Mouse (Mus musculus) liver, embryonic 14.5 days (tissue): ENCODE measurements around the gene Tmem212. TPM values are rescaled to one million over a fixed set of nuclear protein-coding genes. Genes with fewer than 3 reads are reported as not detected.

Source experiments
- ATAC-seq: fragments of 200-750 bp; cut with Nextera tagmentation; 2 replicates; pipeline ENCODE4 v1.8.0; 2017; ENCODE audit warnings: moderate number of reproducible peaks, mild to moderate bottlenecking, moderate library complexity; ENCODE audit not compliant: insufficient read depth
- DNase-seq, 3 experiments: peaks; one replicate each; pipeline ENCODE4 v3.0.0-alpha.2; 2012 to 2013; ENCODE audit warnings: low read depth in 3 of 3, low spot score in 3 of 3
- H3K27ac ChIP-seq: fragments of 300-500 bp; sonication (generic); 2 replicates; pipeline ENCODE4 v1.5.1; 2014; ENCODE audit warnings: moderate library complexity, mild to moderate bottlenecking, control low read depth, inconsistent platforms
- H3K27me3 ChIP-seq: fragments of 300-500 bp; sonication (generic); 2 replicates; pipeline ENCODE4 v1.6.1; 2014; ENCODE audit warnings: mild to moderate bottlenecking, low read length, moderate library complexity; ENCODE audit not compliant: control insufficient read depth, insufficient read depth
- H3K36me3 ChIP-seq: fragments of 300-500 bp; sonication (generic); replicated peaks from 2 replicates; pipeline ENCODE4 v1.6.1; 2014; ENCODE audit warnings: low read depth; ENCODE audit not compliant: control insufficient read depth, insufficient read depth
- H3K4me1 ChIP-seq, 2 experiments: fragments of 200-500 bp in 1 of 2; fragments of 300-500 bp in 1 of 2; sonication (generic) in 1 of 2; replicated peaks; 2 replicates each; pipeline ENCODE4 v1.6.1; 2012 to 2014; ENCODE audit warnings: antibody characterized with exemption in 1 of 2, inconsistent platforms in 1 of 2, low read length in 1 of 2; ENCODE audit not compliant: control insufficient read depth in 2 of 2, insufficient read depth in 2 of 2
- H3K4me2 ChIP-seq: fragments of 300-500 bp; sonication (generic); 2 replicates; pipeline ENCODE4 v1.6.1; 2014; ENCODE audit warnings: low read depth, mild to moderate bottlenecking, control low read depth, moderate library complexity
- H3K4me3 ChIP-seq, 2 experiments: fragments of 200-500 bp in 1 of 2; fragments of 300-500 bp in 1 of 2; sonication (generic) in 1 of 2; 2 replicates each; pipeline ENCODE4 v1.5.1; 2012 to 2014; ENCODE audit warnings: low read depth in 2 of 2, low read length in 2 of 2, mild to moderate bottlenecking in 2 of 2, control low read depth in 1 of 2, inconsistent platforms in 1 of 2, moderate library complexity in 1 of 2; ENCODE audit not compliant: insufficient read depth in 1 of 2
- H3K9ac ChIP-seq: fragments of 300-500 bp; sonication (generic); replicated peaks from 2 replicates; pipeline ENCODE4 v1.6.1; 2014; ENCODE audit warnings: mild to moderate bottlenecking, control low read depth, moderate library complexity
- H3K9me3 ChIP-seq: fragments of 300-500 bp; sonication (generic); 2 replicates; pipeline ENCODE4 v1.6.1; 2016; ENCODE audit warnings: low read length, mixed read lengths; ENCODE audit not compliant: control insufficient read depth
- CTCF ChIP-seq: IDR thresholded peaks from 2 replicates; pipeline ENCODE4 v1.5.1; 2016; ENCODE audit warnings: antibody characterized with exemption, low read depth, control low read depth
- EP300 ChIP-seq: IDR thresholded peaks from 2 replicates; pipeline ENCODE4 v1.6.1; 2016; ENCODE audit warnings: antibody characterized with exemption, low read depth
- WGBS: fragments of 180-500 bp; shearing (Covaris S2); extraction: QIAGEN DNeasy Blood & Tissue Kit; methylation state at CpG from one replicate; pipeline ENCODE4 v1.1.7; 2014; ENCODE audit not compliant: insufficient replicate concordance; 5-methylcytosine and 5-hydroxymethylcytosine counted together
- polyA plus RNA-seq, 2 experiments: library from polyadenylated mRNA; depleted of rRNA in 1 of 2; stranded (reverse) in 1 of 2; unstranded in 1 of 2; fragments of >200 nt; fragmentation: Nextera tagmentation in 1 of 2; extraction: Ambion mirVana in 1 of 2; gene quantifications; 2 replicates each; pipeline versions ENCODE4 v1.2.1 to v1.2.3; 2012 to 2014

Tmem212 gene
- polyA plus RNA-seq, 2 experiments: not detected

DNA sequence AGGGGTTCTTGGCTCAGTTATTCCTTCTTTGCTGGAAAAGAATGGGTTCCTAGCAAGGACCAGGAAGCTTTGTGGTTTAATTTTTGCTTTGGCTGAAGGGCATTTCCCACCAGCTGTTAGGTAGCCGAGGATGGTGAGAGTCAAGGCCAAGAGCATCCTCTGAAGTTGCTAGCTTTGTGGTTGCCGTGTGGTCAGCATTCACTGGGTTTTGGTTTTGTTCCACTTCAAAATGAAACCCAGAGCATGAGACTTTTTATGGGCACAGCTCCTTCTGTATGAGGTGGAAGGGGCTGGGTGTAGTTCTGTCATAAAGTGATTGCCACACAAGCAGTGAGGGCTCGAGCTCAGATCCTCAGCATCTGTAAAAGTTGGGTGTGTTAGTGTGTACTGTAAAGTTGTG lies 67.4 kb downstream of the Tmem212 start:
- Histone ChIP-seq H3K36me3 (no peaks in the 10 kb centered on the region), H3K9ac (no peak overlapping the region), H3K27ac (no peak overlapping the region), H3K27me3 (no peaks in the 10 kb centered on the region), H3K9me3 (no peaks in the 10 kb centered on the region), H3K4me2 (no peak overlapping the region), H3K4me1 (no peaks in the 10 kb centered on the region), H3K4me3 (no peak overlapping the region)
- WGBS: 33% methylated on average over 3 of the region's 3 CpGs
- TF ChIP-seq EP300: no peak
- TF ChIP-seq CTCF: no peak
- no peak for DNase-seq
- ATAC-seq: no peak

DNA sequence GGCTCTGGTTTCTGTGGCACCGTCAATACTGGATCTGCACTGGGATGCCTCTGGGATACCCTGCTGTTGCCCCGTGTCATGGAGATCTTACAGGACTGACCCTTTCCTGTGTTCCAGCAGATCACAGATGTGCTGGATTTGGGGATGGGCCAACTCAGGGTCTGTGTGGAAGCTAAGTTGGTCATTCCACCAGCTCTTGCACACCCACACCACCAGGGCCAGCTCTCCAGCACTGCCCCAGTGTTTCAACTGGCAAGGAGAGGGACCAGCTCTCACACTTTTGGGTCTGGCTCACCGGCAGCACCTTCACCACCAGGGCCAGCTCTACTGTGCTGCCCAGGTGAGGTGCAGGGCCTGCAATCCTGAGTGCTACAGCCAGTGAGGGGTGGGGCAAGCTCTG lies 68.9 kb downstream of the Tmem212 start:
- H3K36me3 ChIP-seq: no peaks in the 10 kb centered on the region
- DNase-seq: no peak
- no peaks in the 10 kb centered on the region for H3K4me1 ChIP-seq
- no peak overlapping the region for H3K9ac ChIP-seq
- H3K4me2 ChIP-seq: no peak overlapping the region
- no peak overlapping the region for H3K4me3 ChIP-seq
- ATAC-seq: no peak
- no peak overlapping the region for H3K27ac ChIP-seq
- TF ChIP-seq EP300: no peak
- no peak for TF ChIP-seq CTCF
- H3K9me3 ChIP-seq: no peaks in the 10 kb centered on the region
- H3K27me3 ChIP-seq: no peaks in the 10 kb centered on the region
- WGBS: 69% methylated on average over 3 of the region's 3 CpGs

DNA sequence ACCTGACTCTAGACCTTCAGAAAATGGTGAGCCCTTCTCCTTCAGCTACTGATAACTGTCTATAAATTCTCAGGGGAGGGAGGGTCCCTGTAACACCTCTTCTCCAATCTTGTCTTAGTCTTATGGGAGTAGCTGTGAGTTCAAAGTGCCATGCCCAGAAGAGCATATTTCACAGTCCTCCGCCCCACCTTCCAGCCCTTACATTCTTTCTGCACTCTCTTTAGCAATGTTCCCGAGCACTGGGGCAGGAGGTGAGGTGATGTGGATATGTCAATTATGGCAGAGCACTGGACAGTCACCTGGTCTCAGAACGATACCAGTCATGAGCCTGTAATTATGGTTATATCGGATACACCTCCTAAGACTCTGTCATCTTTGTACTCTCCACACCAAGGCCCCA lies 70.2 kb downstream of the Tmem212 start:
- WGBS: 58% methylated on average over 4 of the region's 4 CpGs
- H3K4me3 ChIP-seq: no peak overlapping the region
- DNase-seq (no peak), ATAC-seq (no peak)
- no peaks in the 10 kb centered on the region for H3K36me3 ChIP-seq
- TF ChIP-seq EP300 (no peak), CTCF (no peak)
- H3K9ac ChIP-seq: no peak overlapping the region
- no peaks in the 10 kb centered on the region for H3K27me3 ChIP-seq
- H3K4me1 ChIP-seq: no peaks in the 10 kb centered on the region
- no peak overlapping the region for H3K4me2 ChIP-seq
- H3K27ac ChIP-seq: no peak overlapping the region
- no peaks in the 10 kb centered on the region for H3K9me3 ChIP-seq

Other genes starting within 250 kb of the Tmem212 start
- 3.3 and 4.2 TPM in 2 replicates for gene Fndc3b, start 185.1 kb downstream of the Tmem212 start, polyA plus RNA-seq (2012; rRNA removed)
- gene Fndc3b, start 185.1 kb downstream of the Tmem212 start, polyA plus RNA-seq (2014; fragmentation: Nextera tagmentation; extraction: Ambion mirVana): 5.5 and 5.6 TPM in 2 replicates
- gene Pld1, start 42.3 kb upstream of the Tmem212 start, polyA plus RNA-seq (2012; rRNA removed): 1.3 and 2.9 TPM in 2 replicates
- 3.2 and 4.4 TPM in 2 replicates for gene Pld1, start 42.3 kb upstream of the Tmem212 start, polyA plus RNA-seq (2014; fragmentation: Nextera tagmentation; extraction: Ambion mirVana)